Mouse (Mus musculus) gastrocnemius, postnatal 14 days (tissue): ENCODE results near the gene Ctdsp2. TPM values are rescaled to one million over a fixed set of nuclear protein-coding genes. Genes with fewer than 3 reads are reported as not detected.
A peak's percentile ranks its signal among the peaks of the same experiment; 100 is the strongest.

ENCODE experiments used
- DNase-seq: peaks from one replicate; pipeline ENCODE4 v3.0.0; 2021; ENCODE audit warnings: mixed read lengths
- intact Hi-C: fragments of 180-260 bp; cut with DNase I; formaldehyde crosslinking; loops from one replicate; pipeline ENCODE4 v1.15.1; 2025; ENCODE audit warnings: low total_unique reads
- long read RNA-seq, 2 experiments: library from polyadenylated mRNA; stranded (forward); transcript quantifications; one replicate each; pipeline ENCODE4 v2.0.0; 2021
- total RNA-seq, 2 experiments: library from RNA; stranded (reverse); gene quantifications; 2 replicates each; pipeline ENCODE4 v1.2.3; 2021

Gene Ctdsp2
- 100 to 1,000 TPM in 1 of 2 experiments, 10 to 100 TPM in 1; 98.5 to 102 TPM for total RNA-seq
- long read RNA-seq, experiment 1, full-length matches to known transcripts, result 27 of 43 reads
- long read RNA-seq, experiment 1, partial matches to known transcripts, result 5 of 43 reads
- long read RNA-seq, experiment 1, other reads (novel, unspliced or antisense), result 11 of 43 reads
- long read RNA-seq, experiment 2, full-length matches to known transcripts, result 45 of 59 reads
- long read RNA-seq, experiment 2, partial matches to known transcripts, result 6 of 59 reads
- long read RNA-seq, experiment 2, other reads (novel, unspliced or antisense), result 8 of 59 reads

DNA sequence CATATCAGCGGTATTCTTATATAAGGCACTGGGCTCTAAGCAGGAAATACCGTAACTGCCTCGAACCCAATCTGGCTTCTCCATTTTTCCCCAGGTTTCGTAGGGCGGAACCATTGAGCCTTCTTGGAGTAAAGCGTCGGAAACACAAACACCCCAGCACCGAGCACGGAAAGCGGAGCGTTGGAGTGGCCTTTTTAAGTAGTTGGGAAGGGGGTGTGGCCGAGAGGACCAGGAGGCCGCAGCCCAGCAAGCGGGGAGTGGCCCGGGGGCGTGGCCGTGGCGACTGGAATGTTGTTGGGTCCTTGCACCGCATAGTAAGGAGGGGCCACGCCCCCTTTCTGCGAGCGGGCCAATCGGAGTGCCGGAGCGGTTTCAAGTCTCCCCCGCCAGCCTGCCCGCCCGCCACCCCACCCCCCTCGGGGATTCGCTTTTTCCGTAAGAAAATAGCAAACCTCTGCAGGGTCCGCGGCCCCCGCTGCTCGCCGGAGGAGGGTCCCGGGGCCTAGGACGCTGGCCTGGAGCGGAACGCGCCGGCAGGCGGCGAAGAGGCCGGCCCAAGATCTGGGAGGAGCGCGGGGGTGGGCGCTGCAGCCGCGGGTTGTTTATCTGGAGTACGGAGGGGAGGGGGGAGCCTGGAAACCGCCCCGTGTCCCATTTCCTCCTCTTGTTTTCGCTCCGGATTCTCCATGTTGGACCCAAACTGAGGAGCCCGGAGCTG, at the start of gene Ctdsp2:
Gene Ctdsp2, plus strand, starts transcription at position 441 of the 718 bp plus-strand sequence.
- peak; percentile 100 for DNase-seq
- intact Hi-C loops, result no loop called here

DNA sequence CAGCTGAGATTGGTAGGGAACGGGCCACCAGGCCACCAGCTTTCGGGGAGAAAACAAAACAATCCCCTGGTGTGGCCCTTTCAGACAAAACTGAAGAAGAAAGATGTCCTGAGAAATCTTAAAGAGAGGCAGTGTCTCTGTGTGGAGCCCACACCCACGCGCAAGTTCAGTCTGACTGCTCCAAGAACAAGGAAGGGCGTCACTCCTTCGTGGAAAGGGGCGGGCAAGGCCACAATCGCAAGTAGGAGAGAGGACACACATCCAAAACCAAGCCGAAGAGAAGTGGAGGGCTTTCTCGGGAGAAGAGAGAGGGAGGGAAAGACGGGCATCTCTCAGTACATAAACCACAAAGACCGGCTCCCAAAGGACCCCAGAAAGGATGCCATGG, 49.7 kb upstream of the Ctdsp2 start:
- DNase-seq, result peak; percentile 59
- intact Hi-C loops, result loop anchor here (5.0 kb wide), 1 partner anchor 58 kb away; no protein-coding TSS in a partner anchor

DNA sequence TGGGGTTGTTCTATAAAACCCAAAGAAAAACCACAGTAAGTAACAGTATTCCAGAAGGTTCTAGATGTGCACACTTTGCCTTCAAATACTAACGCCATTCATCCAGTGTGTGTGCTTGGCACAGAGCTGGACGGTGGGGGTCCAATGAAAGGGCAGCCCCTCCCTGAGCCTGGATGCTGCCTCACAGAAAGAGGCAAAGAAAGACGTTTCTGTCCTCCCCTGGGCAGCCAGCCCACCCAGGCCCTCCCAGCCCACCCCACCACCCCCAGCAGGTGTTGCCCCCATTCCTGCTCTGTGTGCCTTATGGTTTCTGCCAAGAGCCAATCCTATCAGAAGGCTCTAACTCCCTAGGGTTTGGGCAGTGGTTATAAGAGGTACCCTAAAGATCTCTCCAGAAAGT, 49.0 kb upstream of the Ctdsp2 start:
- DNase-seq, result no peak
- intact Hi-C loops, result loop anchor here (5.0 kb wide), 1 partner anchor 58 kb away; no protein-coding TSS in a partner anchor

DNA sequence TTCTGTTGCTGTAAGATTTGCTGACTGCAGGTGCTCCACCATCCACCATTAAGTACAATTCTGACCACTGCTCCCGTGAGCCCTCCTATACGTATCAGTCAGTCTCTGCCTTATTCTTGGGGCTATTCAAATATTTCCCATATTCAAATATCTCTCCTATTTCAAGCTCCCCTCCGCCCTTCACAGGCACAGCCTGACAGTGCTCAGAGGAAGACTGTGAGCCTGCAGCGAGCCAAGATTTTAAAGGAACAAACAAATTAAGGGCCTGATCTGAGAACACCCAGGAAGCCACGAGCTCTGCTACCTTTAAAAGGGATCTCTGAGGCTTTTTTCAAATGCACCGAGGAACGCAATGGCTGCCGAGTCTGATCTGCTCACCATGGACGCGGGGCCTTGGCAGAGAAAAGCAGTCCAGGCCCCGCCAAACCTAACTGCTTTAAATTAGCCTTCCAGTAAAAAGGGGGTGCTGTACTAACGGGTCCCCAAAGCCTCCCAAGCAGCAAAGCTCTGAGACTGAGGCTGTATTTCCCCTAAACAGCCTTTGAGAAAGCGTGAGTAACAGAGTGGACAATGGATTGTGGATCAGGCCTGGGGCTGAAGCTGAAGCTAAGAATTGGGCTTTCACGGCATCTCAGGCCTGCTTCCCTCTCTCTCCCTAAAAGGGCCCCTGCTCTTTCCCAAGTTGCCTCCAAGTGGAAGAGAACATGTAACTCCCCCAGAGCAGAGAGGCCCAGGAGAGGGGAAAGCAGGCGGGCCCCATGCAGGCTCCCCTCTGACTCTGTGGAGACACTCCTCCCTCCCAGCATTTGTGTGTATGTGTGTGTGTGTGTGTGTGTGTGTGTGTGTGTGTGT, 48.0 kb upstream of the Ctdsp2 start:
- peak; percentile 73 for DNase-seq
- intact Hi-C loops, result no loop called here

DNA sequence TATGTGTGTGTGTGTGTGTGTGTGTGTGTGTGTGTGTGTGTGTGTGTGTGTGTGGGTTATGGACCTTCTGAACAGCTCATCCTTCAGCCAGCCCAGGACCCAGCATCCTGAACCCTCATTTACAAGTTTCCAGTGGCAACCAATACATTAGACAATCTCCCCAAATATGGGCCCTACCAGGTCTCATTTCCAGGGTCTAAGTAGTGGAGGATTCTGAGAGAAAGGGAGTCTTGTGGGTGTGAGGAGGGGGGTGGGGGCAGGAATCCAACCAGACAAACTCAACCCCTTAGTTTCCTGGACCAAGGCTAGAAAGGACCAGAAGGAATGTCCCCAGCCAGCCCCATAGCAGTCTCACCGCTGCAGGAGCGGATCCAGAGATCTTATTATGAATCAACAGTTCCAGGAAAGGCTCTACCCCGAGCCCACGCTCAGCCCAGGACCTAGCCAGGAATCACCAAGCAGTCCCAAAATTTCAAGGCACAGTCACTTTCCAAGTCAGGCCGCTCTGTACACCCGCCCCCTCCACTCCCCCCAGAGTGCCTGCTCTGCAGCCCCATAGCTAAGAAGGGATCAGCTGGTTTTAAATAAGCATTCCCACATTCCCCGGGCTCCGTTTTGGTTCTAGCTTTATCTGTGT, 47.3 kb upstream of the Ctdsp2 start:
- DNase-seq, result peak; percentile 59

DNA sequence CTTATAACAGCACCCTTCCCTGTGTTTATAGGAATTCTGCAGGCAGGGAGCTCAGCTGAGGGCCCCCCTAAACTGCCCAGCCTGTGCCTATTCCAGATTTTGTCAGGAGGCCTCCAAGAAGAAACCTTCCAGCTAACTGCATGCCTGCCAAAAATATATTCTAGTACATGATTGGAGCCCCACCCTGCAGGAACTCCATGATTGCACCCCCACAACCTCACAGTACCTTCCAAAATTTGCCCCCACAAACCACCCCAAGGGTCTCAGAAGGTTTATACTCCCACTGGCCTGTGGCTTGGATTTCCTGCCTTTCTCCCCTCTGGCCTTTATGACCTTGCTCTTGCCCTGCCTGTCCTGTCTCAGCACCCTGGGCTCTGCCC, 46.8 kb upstream of the Ctdsp2 start:
- DNase-seq, result no peak
- intact Hi-C loops, result no loop called here

More for the DNA sequence above, 47.3 kb upstream of the Ctdsp2 start:
- intact Hi-C loops, result no loop called here

DNA sequence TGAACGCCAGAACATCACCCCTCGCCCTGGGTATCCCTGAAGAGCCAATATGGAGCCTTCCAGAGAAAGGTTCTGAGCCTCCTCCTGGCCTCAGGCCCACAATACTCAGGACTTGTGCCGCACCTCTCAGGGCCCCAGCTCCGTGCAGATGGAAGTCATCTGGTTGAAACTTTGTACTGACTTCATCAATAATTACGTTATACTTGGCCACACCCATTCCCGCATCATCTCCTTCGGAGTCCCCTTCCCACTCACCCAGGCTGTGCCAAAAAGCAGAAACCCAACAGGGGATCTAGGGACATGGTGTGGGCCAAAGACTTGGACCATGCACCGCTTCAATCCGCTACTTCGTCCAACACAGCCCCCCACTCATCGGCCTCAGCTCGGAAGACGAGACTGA, 44.0 kb upstream of the Ctdsp2 start:
- DNase-seq, result peak; percentile 44

DNA sequence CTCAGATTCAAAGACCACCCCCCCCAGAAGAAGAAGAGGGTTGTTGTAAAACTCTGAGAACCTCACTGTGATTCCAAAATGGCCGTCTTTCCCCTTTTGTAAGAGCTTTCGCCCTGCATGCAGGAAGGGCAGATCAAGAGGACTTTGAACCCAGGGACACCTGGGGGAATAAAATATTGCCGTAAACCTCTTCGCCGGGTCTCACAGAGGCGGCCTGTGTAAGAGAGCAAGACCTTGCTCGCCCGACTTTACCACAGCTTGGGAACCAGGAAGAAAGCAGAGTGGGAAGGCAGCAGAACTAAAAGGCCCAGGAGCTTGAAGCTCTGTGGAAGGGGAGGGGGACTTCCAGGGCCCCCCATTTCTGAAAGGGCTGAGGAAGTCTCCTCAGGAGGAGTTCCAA, 43.4 kb upstream of the Ctdsp2 start:
- DNase-seq, result no peak
- intact Hi-C loops, result loop anchor here (5.0 kb wide), 1 partner anchor 37 kb away; no protein-coding TSS in a partner anchor

More for the DNA sequence above, 44.0 kb upstream of the Ctdsp2 start:
- intact Hi-C loops, result no loop called here

DNA sequence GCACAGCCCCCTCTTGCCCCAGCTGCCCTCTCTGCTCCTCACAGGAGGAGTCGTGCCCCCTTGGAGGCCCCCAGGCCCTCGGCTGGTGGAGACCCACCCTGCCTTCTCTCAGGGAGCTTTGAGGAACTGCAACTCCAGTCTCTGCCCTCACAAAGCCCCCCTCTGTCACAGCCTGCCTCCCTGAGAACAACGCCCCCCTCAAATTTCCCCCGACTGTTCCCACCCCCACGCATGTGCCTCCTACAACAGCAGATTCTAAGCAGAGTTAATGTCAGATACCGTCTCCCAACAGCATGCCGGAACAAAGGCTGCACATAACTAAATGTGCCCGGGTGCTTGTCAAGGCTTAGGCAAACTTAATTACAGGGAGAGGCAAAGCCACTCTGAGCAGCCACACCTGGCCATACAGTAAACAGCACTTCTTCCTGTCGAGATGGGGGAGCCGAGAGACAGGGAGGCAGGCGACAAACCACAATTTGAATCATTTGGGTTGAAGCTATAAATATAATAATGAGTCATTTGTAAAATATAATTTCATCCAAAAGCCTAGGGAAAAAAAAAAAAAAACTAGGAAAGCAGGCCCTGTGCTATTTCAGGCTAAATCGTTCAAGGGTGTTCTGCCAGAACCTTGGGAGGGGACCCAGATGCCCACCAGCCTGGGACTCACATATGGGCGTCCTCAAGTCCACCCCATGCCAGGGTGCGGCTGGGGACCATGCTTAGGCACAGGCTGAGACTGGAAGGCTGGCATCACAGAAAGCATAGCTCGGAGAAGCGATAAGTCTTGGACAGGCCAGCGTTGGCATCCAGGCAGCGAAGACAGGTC, 42.7 kb upstream of the Ctdsp2 start:
- DNase-seq, result no peak
- intact Hi-C loops, result loop anchor here (5.0 kb wide), 1 partner anchor 37 kb away; no protein-coding TSS in a partner anchor

DNA sequence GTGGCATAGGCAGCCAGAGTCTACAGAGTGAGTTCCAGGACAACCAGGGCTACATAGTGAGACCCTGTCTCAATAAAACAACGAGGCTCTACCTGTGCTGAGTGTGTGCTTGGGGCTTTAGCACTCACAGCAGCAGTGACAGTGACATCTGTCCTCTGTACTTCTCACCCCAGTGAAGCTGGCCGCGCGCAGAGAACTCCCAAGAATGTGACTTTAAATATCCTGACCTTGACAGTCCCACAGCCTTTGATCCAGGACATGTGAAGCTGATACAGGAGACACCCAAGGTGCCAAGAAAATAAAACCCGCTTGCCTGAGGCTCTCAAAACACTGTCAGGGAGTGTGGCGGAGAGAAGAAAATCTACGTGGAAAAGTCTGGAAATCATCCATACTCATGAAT, 37.6 kb upstream of the Ctdsp2 start:
- no peak for DNase-seq
- intact Hi-C loops, result no loop called here

DNA sequence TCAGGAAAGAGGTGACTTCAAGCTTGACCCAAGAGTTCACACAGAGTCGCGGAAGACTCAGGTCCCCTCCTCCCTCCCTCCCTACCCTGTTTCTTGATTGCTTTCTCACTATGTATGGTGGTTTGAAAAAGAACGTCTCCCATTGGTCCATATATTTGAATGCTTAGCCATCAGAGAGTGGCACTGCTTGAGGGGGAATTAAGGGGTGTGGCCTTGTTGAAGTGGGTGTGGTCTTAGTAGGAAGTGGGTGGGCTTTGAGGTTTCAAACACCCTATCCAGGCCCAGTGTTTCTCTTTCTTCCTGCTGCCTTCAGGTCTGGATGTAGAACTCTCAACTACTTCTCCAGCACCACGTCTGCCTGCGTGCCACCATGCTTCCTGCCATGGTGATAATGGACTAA, 33.0 kb upstream of the Ctdsp2 start:
- intact Hi-C loops, result no loop called here
- DNase-seq, result no peak

DNA sequence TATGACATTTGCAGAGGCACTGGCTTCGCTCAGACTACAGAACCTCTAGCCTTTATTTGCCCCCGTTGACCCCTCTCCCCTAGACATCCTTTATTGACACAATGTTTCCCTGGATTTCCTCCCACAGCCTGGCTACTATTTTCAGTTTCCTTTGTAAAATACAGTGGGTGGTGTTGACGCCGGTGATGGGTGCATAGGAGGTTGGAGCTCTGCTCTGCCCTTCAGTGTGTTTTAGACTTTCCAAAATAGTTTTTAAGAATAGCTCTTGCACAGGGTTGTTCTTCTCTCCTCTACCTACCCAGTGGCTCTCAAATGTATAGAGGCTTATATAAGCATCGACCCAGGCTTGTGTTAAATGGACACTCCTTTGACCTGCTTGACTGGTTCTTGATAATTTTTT, 28.7 kb upstream of the Ctdsp2 start:
- intact Hi-C loops, result no loop called here
- DNase-seq, result no peak

DNA sequence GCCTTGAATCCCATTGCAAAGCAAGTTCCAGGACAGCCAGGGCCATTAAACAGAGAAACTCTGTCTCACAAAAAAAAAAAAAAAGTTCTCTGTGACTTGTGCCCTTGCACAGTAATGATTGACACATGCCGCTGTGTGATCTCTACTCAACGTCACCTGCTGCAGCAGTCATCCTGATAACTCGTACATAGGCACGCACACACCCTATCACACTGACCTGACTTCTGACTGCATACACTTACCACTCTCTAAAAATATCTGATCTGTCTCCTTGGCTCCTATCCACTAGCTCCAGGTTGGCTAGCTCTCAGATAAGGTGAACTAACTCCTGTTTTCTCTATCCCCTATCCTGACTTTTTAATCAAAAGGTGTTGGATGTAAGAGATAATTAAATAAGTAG, 27.9 kb upstream of the Ctdsp2 start:
- intact Hi-C loops, result no loop called here
- DNase-seq, result no peak

DNA sequence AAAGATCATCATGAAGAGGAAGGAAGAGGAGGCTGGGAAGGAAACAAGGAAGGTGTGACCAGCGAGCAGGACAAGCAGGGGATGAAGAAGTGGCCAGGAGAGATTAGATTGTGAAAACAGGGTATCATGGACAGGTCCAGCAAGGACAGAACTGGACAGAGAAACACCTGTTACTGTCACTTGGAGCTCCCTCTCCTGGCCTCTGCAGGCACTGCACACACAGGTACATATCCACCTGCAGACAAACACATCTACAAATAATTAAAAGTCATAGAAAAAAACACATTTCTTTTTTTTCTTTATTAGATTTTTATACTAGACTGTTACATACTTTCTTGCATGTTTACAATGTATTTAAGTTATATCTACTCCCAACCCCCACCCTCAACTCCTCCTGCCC, 26.1 kb upstream of the Ctdsp2 start:
- intact Hi-C loops, result no loop called here
- no peak for DNase-seq

DNA sequence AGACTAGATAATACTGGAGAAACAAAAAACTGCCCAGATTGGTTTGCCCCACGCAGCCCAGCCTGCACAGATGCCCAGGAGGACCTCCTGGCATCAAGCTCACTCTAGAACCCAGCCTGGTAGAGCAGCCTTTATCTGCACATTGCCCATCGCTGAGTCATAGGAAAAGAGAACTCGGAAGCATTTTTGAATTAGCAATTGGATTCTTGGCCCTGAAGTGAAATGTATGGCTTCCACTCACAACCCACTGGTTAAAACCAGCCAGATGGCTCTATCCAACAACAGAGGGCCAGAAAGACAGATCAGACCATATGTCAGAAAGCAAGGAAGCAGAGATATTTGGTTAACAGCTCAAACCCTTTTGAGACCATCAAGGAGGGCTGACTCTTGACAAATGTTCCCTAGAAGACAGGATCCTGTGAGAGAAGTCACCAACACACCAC, 25.5 kb upstream of the Ctdsp2 start:
- intact Hi-C loops, result no loop called here
- no peak for DNase-seq

DNA sequence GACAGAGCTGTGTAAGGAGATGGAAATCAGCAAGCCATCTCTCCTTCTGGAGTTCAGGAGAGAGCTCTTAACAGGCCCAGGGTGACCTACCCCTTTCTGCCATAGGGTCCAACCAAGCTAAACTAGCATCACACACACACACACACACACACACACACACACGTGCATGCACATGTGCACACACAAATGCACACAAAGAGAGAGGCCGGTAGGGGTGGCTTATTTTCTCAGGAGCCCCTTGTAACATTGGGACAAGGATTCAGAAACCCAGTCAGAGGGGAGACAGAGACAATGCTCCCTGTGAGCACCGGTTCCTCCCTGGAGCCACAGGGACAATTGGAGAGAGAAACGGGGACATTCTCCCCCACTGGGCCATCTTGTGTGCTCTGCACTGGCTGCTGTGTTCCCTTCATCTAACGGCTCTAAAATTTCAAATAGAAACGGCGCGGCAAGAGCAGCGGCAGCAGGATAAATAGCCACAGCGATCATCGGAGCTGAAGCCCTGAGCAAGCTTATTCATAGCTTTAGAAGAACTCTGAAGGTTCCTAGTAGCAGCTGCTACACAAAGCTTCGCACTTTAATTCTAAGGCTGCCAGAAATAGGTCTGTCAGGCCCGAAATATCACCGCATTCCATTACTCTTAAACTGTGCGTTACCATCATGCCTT, 21.7 kb upstream of the Ctdsp2 start:
- no peak for DNase-seq
- intact Hi-C loops, result no loop called here

DNA sequence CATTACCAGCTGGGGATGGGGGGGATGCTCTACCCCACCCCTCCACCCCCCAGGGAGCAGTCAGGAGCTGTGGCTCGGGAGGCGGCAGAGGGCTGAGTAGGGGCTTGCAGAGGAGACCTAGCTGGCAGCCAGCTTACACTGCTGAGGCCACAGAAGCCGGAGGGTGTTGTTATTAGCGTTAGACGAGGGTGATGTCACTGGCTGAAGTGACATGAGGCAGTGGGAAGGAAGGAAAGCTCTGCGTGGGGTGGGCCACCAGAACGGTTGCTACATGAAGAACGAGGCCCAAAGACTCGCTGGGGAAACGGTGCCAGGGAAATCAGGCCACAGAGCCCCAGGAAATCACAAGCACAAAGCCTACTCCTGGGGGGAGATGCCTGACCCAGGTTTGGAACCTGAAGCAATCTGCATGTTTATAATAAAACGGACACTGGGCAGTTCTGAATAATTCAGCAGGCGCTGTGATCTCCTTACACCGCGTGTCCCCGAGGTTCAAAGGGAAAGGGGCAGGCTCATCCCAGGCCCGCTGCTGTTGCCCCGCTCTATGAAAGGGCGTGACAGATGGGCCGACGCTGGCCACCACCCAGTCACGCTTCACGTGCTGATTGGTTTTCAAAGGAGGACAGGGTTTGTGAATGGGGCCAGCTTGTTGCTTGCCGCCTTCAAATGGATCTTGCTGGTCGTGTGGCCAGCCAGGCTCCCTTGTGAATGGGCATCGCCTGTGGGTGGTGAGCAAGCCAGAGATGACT, 21.0 kb upstream of the Ctdsp2 start:
- peak; percentile 71 for DNase-seq
- intact Hi-C loops, result no loop called here

DNA sequence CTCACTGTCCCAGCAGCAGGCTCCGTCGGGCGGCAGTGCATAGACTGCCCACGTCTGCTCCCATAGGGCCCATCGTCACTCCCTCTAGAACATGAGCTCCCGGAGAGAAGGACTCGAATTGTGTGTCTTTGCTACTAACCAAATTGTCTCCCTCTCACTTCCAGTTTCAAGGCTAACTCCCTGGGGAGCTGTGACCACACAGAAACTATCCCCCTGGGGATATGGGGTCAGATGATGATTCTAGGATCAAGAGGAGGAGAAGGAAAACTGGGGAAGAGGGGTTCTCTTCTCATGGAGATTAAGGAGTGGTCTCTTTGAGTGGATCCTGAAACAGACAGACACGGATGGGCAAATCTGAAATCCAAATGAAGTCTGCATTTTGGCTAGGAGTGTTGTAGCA, 18.0 kb upstream of the Ctdsp2 start:
- intact Hi-C loops, result no loop called here

More for the DNA sequence above, 18.0 kb upstream of the Ctdsp2 start:
- DNase-seq, result no peak
